Mouse (Mus musculus) neutrophil, adult 65 days (primary cell): ENCODE measurements around the gene Adamts16. TPM values are rescaled to one million over a fixed set of nuclear protein-coding genes. Genes with fewer than 3 reads are reported as not detected.

ENCODE experiments used
- total RNA-seq: library from RNA; stranded (reverse); gene quantifications from 2 replicates; pipeline ENCODE4 v1.2.4, GENCODE M21; 2023

The Adamts16 gene
- total RNA-seq: not detected in 2 replicates

GRCm38 (mm10) chr13:70841421-70841904, at the start of gene Adamts16:
Gene Adamts16 (minus strand): TSS chr13:70841811.

Other genes starting within 250 kb of the Adamts16 start
- 24.0 and 33.2 TPM in 2 replicates for gene Ice1, start 204.2 kb downstream of the Adamts16 start, total RNA-seq